Mouse (Mus musculus): ENCODE data around the gene Smchd1.

Gene Smchd1

DNA sequence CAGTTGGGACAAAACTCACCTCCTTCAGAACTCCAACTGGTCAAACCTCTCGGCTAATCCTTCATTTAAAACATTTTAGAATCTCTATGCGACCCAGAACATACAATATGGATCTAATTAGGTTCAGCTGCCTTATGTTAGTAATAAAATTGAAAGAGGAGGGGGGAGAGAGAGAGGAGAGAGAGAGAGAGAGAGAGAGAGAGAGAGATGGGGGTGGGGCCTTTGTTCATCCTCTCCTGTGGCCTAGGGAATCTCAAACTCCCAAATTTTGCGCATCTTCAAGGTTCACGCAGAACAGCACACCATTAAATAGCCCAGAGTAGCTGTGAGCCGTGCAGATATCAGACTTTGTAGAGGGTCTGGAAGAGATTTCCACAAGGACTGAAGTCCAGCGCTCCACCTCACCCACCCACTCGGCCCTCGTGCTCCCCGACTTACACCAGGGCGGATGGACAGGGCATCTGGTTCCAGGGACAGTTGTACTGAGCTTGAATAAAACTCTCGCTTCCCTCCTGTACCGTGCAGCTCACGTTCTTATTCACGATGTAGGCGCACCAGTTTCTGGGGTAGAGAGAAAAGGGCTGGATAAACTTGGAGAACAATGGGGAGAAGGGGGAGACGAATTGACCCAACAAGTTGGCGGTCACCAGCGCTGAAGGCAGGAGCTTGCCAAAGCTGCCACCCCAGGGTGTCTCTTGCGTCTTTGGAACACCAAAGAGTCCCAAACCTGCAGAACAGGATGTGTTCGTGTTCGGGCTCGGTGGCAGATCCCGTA, 165.2 kb downstream of the Smchd1 start:
- DNase-seq, result peak in 1 of 2 experiments; percentile 16

DNA sequence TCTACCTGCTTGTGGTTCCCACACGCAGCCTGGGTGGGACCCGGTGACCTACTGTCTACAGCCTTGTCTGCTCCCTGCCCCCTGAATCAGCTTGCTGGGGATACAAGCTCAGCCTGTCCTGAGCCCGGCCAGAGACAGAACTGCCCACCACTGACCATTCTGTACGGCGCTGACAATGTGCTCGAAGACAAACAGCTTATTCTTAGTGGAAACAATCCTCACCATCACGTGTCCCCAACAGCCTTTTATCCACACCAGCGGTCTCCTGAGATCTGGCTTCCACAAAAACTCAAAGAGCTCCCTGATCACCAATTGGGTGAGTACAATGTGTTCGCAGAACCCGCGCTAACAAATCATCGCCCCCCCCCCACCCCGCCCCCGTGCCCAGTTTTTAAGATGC, 166.0 kb downstream of the Smchd1 start:
- no peak for DNase-seq

DNA sequence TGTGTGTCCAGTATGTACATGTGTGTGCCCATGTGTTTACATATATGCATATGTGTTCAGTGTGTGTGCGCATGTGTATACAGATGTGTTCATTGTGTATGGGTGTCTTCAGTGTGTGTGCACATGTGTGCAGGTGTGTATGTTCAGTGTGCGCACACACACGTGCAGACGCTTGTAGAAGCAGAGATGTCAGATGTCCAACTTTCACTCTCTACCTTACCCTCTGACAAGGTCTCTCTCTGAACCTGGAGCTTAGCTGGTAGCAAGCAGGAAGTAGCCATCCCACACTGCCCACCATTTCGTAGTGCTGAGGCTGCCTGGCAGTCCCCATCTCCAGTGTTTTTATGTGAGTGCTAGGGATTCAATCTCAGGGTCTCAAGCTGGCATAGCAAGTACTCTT, 166.8 kb downstream of the Smchd1 start:
- no peak for DNase-seq

DNA sequence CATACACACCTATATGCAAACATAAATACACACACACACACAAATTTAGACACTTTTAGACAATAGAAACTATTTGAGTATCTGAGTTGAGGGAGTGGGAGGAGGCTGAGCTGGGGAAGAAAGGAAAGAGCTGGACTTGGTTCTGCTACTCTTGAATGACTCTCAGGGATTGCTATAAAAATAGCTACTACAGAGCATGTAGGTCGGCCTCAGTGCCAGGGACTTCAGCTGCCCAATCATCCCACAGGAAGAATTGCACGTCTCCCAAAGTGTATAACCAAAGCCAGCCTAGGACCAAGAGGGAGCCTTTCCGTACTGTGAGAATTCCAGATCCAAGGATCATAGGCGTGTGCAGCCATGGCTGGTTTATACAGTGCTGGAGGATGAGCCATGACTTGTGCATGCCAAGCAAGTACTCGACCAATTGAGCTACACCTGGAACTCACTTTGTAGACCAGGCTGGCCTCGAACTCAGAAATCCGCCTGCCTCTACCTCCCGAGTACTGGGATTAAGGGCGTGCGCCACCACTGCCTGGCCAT, 167.8 kb downstream of the Smchd1 start:
- no peak for DNase-seq

DNA sequence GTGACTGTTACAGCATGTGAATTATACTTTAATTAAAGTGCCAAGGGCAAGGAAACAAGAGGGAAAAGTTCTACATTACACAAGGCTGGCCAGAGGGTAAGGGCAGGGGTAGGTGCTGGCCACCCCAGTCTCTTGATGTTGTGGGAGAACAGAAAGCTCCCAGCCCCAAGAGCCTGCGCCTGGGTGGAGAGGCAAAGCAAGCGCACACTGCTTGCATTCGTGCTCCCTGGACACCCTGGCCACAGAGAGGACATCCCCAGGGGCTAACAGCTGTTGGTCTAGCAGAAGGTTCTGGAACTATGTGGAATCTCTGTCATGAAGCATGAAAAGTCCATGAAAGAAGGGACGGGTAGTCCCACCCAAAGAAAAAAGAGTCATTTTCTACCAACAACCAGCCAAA, 168.4 kb downstream of the Smchd1 start:
- DNase-seq, result no peak

DNA sequence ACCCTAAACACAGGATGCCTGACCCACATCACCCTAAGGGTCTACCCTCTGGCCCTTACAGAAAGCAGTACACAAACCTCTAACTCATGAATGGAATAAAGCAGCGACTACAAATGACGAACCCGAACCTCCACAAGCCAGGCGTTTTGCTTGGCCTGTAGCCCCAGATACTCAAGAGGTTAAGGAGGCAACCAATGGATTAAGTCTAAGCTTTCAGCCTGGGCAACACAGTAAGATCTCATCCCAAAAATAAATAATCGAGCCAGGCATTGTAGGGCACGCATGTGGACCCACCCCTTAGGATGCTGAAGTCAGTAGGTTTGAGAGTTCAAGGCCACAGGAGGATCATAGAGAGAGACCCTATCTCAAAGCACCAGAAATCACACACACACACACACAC, 169.1 kb downstream of the Smchd1 start:
- no peak for DNase-seq

DNA sequence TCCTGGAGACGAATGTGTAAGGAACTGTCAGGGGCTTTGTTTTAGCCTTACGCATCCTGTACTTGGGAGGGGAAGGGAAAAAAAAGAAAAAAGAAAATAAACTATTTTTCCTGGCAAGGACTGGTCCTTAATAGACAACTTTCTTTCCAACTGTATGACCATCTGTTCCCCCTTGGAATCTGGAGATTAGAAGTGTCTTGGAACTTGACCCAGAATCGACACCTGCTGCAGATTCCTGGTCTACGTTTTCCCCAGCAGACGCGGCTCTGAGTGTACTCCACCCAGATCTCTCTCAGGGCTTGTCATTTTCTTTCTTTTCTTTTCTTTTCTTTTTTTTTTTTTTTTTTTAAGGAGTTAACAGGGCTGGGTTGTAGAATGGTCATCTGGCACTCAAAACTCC, 171.7 kb downstream of the Smchd1 start:
- no peak for DNase-seq

DNA sequence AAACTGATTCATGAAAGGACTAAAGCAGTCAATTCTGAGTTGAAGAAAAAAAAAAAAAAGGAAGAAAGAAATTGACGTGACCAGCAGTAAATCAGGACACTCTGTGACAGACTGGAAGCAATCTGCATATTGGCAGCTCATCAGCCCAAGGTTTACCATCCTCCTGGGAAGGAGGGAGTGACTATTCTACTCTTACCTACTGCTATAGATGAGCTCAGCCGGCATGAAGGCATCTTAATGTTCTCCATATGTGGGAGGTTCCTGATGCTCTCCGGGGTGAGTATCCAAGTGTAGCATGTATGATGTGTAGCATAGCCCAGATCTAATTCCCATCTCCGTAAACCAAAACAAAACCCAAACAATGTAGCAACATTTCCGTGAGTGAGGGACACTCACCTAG, 173.7 kb downstream of the Smchd1 start:
- DNase-seq, result no peak

DNA sequence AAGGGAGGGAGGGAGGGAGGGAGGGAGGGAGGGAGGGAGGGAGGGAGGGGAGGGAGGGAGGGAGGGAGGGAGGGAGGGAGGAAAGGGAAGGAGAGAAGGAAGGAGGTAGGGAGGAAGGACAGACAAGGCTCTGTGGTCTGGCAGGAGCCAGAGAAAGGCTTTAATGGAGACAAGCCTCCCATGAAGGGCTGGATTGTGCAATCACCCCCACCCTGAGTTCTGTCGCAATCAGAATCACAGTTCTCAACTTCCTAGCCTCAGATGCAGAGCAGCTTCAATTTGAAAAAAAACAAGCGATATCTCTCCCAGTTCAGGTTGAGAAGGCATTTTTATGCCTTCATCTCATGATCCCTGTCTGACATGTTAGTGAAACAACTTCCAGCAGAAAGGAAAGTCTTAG, 174.8 kb downstream of the Smchd1 start:
- peak; percentile 82 to 84 for DNase-seq

DNA sequence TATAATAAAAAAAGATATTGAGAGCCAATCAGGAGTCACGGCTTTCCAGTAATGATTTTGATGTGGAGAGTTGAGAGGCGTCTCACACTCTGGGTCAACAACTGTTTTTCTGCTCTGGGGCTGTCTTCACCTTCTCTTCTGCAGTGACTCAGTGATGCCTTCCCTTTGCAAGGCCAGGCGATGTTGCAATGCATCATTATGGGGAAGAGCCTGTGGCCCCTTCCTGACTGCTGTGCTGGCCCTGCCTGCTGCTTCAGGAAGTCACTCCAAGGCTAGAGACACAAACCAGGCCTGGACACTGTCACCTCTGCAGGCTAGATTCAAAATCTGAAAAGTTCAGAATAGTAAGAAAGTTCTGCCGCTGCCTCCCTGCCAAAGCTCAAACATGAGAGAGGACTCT, 175.3 kb downstream of the Smchd1 start:
- DNase-seq, result peak; percentile 41 to 48

DNA sequence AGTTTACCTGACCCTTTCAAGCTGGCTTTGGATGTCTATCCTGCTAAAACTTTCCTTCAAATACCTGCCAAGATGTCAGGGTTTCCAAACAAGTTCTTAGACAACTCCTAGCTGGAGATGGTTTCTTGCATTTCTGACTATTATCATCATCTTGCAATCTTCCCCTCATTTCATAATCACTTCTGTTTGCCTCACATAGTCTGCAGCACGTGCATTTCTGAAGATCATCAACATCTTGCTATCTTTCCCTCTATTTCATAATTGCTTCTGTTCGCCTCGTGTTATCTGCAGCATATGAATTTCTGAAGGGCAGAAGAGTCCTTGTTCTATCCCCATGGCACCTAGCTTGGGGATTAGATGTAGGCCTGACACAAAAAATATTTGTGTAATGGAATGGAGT, 180.6 kb downstream of the Smchd1 start:
- DNase-seq, result no peak
